Mouse (Mus musculus) limb, embryonic 15.5 days (tissue): ENCODE data around the gene Foxp3. TPM values are rescaled to one million over a fixed set of nuclear protein-coding genes. Genes with fewer than 3 reads are reported as not detected.
A peak's percentile ranks its signal among the peaks of the same experiment; 100 is the strongest.

Experiments
- ATAC-seq: fragments of 200-750 bp; cut with Nextera tagmentation; 2 replicates; pipeline ENCODE4 v1.8.0; 2017; ENCODE audit warnings: low read depth, moderate TSS enrichment; ENCODE audit not compliant: insufficient number of reproducible peaks, low FRiP score, low TSS enrichment
- H3K27ac ChIP-seq: fragments of 300-500 bp; sonication (generic); 2 replicates; pipeline ENCODE4 v1.5.1; 2015; ENCODE audit warnings: moderate library complexity, mild to moderate bottlenecking, inconsistent platforms
- H3K27me3 ChIP-seq: fragments of 300-500 bp; sonication (generic); 2 replicates; pipeline ENCODE4 v1.6.1; 2015; ENCODE audit warnings: inconsistent platforms
- H3K36me3 ChIP-seq: fragments of 300-500 bp; sonication (generic); 2 replicates; pipeline ENCODE4 v1.6.1; 2015; ENCODE audit warnings: inconsistent platforms
- H3K4me1 ChIP-seq: fragments of 300-500 bp; sonication (generic); 2 replicates; pipeline ENCODE4 v1.6.1; 2015; ENCODE audit warnings: inconsistent platforms
- H3K4me2 ChIP-seq: fragments of 300-500 bp; sonication (generic); 2 replicates; pipeline ENCODE4 v1.6.1; 2015; ENCODE audit warnings: mild to moderate bottlenecking, inconsistent platforms
- H3K4me3 ChIP-seq: fragments of 300-500 bp; sonication (generic); 2 replicates; pipeline ENCODE4 v1.5.1; 2015; ENCODE audit warnings: mild to moderate bottlenecking, inconsistent platforms
- H3K9ac ChIP-seq: fragments of 300-500 bp; sonication (generic); 2 replicates; pipeline ENCODE4 v1.6.1; 2015; ENCODE audit warnings: inconsistent platforms
- H3K9me3 ChIP-seq: fragments of 300-500 bp; sonication (generic); 2 replicates; pipeline ENCODE4 v1.6.1; 2016; ENCODE audit warnings: inconsistent platforms
- WGBS: fragments of 180-500 bp; shearing (Covaris S2); methylation state at CpG from one replicate; pipeline ENCODE4 v1.1.7; 2015; 5-methylcytosine and 5-hydroxymethylcytosine counted together
- polyA plus RNA-seq: library from polyadenylated mRNA; unstranded; fragments of >200 nt; fragmentation: Nextera tagmentation; extraction: Ambion mirVana; gene quantifications from 2 replicates; pipeline ENCODE4 v1.2.1, GENCODE M21; 2015

Gene Foxp3
- not detected in 2 replicates for polyA plus RNA-seq

DNA sequence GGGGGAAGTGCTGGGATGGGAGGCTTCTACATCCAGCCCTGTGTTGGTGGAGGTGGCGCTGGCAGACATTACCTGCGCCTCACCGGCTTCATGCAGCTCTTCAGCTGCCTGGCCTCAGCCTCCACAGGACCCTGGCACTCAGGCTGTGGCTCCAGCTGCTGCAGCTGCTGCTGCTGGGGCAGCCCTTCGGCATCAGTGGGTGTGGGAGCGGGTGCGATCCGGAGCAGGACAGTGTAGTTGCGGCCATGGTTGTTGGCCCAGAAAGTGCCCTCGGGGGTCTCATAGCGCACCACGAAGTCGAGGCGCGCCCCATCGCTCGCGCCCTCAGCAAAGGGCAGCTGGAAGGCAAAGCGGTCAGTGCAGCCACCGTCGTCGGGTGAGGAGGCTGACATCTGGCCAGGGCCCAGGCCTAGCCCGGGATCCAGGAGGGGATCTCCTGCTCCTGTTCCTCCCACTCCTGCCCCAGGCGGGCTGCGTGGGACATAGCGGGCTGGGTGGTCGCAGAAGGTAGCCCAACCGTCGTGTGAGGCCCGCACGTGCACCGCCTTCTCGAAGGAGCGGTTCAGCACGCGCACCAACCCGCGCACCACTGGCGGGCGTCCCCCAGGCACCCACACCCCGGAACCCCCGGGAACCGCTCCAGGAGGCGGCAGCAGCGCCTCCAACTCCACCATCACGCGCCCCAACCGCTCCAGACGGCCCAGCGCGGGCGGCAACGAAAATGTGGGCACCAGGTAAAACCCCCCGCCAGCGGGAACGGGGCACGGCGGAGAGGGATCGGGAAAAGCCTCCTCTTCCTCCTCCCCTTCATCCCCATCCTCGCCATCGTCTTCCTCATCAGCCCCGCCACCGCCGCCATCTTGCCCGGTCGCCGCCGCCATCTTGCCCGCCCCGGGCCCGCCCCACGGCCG, at the start of gene Foxp3:
Gene Foxp3, plus strand, starts transcription at position 469 of the 911 bp plus-strand sequence.
- peak within 1 kb of the TSS; percentile 84 for H3K27ac ChIP-seq
- 39% methylated on average over 57 of the region's 72 CpGs for WGBS

DNA sequence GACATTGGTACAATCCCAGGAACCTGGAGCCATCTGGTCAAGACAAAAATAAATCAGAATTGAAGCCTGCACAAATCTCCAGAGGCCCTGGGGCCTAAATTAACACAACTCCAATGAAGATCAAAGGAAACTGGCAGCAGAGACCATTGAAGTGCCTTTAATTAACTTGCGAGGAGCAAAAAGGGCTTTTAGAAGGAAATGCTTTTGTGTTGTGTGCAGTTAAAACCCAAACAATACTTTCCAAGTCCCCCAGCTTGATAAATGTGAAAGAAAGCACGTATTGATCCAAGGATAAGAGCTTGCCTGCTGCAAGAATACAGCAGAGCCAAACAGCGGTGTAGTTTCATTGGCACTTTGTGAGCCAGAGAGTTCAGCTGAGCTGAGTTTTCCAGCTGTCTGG, 48.5 kb upstream of the Foxp3 start:
- H3K27me3 ChIP-seq, result no peaks in the 10 kb centered on the region
- H3K9ac ChIP-seq, result no peak overlapping the region
- H3K36me3 ChIP-seq, result no peaks in the 10 kb centered on the region
- no peaks in the 10 kb centered on the region for H3K4me1 ChIP-seq
- no peaks in the 10 kb centered on the region for H3K9me3 ChIP-seq
- WGBS, result 41% methylated on average over 3 of the region's 3 CpGs
- H3K4me3 ChIP-seq, result no peak overlapping the region
- no peak for ATAC-seq
- no peak overlapping the region for H3K4me2 ChIP-seq
- H3K27ac ChIP-seq, result no peak overlapping the region

More for the DNA sequence above, at the start of gene Foxp3:
- Histone ChIP-seq H3K36me3 (no peaks in the 10 kb centered on the region), H3K4me1 (peaks cover 9% of the 10 kb centered on the region; the same call in 1 of the 2 replicates), H3K9me3 (no peaks in the 10 kb centered on the region), H3K9ac (peak within 1 kb of the TSS; percentile 54), H3K4me3 (peak within 1 kb of the TSS; percentile 59), H3K4me2 (peak within 1 kb of the TSS; percentile 60), H3K27me3 (no peaks in the 10 kb centered on the region)
- peak; percentile 75; the same call in 1 of the 2 replicates for ATAC-seq

DNA sequence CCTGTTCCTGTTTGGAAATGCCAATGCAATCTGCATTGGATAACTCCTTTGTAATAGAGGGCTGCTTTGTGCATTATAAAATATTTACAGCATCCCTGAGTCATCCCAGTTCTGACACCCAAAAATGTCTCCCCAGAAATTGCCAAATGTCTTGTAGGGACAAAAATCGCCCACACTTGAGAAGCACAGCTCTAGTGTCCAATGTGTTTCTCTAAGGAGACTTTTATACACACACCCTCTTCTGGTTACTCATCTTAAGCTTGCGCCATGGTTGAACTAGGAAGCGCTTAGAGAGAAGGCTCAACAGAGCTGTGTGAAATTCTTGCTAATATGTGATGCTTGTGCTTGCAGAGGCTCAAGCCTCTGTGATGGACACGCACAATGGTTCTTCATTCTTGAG, 20.0 kb upstream of the Foxp3 start:
- no peaks in the 10 kb centered on the region for H3K36me3 ChIP-seq
- no peak for ATAC-seq
- H3K4me3 ChIP-seq, result no peak overlapping the region
- no peaks in the 10 kb centered on the region for H3K27me3 ChIP-seq
- WGBS, result 88% methylated on average over 4 of the region's 4 CpGs
- H3K9me3 ChIP-seq, result no peaks in the 10 kb centered on the region
- no peaks in the 10 kb centered on the region for H3K4me1 ChIP-seq
- no peak overlapping the region for H3K27ac ChIP-seq
- no peak overlapping the region for H3K4me2 ChIP-seq
- no peak overlapping the region for H3K9ac ChIP-seq

DNA sequence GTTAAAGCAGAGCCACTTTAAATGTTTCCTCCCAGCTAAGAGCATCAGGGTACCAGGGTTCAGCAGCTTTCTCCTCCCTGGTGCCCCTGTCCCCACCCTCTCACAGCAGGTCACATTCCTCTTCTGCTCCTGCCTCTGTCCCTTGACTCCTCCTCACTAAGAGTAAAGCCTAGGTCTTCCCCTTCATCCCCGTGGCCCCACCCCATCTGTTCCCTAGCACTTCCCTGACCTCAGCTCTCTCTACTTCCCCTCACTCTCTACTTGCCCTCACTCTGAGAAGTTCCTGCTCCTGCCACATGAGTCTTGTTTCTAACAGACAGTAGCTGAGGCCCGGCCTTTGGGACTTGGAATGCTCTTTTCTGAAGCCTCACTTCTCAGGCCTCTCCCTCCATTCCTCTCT, 10.4 kb upstream of the Foxp3 start:
- H3K9me3 ChIP-seq, result no peaks in the 10 kb centered on the region
- H3K36me3 ChIP-seq, result no peaks in the 10 kb centered on the region
- no peak overlapping the region for H3K9ac ChIP-seq
- H3K4me1 ChIP-seq, result no peaks in the 10 kb centered on the region
- WGBS, result 16% methylated on average over 2 of the region's 2 CpGs
- no peak overlapping the region for H3K27ac ChIP-seq
- H3K4me2 ChIP-seq, result no peak overlapping the region
- no peak for ATAC-seq
- H3K4me3 ChIP-seq, result no peak overlapping the region
- no peaks in the 10 kb centered on the region for H3K27me3 ChIP-seq

DNA sequence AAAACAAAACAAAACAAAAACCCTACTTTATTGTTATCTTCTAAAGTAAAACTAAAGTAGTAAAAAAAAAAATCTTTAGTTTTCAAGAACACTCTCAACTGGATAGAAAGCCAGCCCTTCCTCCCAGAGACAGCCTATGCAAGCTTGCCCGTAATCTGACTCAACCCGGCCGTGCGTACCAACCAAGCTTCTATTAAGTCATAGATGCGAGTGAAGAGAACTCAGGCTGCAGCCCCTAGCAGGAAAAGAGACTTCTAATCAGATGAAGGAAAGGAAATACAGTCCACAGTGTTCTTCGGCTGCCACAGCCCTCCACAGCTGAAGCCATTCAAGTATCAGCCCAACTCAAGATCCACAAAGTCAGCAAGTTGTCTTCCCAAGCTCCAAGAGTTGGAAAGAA, 7.1 kb upstream of the Foxp3 start:
- ATAC-seq, result no peak
- H3K4me2 ChIP-seq, result no peak overlapping the region
- no peaks in the 10 kb centered on the region for H3K27me3 ChIP-seq
- H3K4me3 ChIP-seq, result no peak overlapping the region
- H3K27ac ChIP-seq, result no peak overlapping the region
- no peaks in the 10 kb centered on the region for H3K4me1 ChIP-seq
- H3K9me3 ChIP-seq, result no peaks in the 10 kb centered on the region
- H3K9ac ChIP-seq, result no peak overlapping the region
- 83% methylated on average over 6 of the region's 6 CpGs for WGBS
- H3K36me3 ChIP-seq, result no peaks in the 10 kb centered on the region

DNA sequence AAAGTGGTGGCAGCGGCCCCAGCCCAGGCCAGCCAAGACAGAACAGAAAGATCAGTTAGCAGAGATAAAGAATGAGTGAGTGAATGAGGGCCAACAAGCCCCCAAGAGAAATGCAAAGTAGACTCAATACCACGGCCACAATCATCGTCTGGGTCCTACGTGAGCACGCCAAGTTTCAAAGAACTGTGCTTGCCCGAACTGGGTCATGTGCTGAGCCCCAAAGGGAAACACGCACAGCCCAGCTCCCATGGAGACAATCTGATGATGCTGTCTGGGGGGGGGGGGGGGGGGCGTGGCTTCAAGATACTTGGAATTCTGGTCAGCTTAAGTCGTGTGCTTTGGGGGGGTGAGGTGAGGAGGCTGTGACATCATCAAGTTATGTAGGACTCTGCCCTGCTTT, 6.0 kb upstream of the Foxp3 start:
- H3K4me1 ChIP-seq, result 0 out of 2 replicates have a peak, but pooled peaks cover 2% of the 10 kb centered on the region
- no peaks in the 10 kb centered on the region for H3K36me3 ChIP-seq
- no peak overlapping the region for H3K9ac ChIP-seq
- 72% methylated on average over 9 of the region's 9 CpGs for WGBS
- no peak overlapping the region for H3K27ac ChIP-seq
- ATAC-seq, result no peak
- no peak overlapping the region for H3K4me3 ChIP-seq
- H3K9me3 ChIP-seq, result no peaks in the 10 kb centered on the region
- no peak overlapping the region for H3K4me2 ChIP-seq
- H3K27me3 ChIP-seq, result no peaks in the 10 kb centered on the region

DNA sequence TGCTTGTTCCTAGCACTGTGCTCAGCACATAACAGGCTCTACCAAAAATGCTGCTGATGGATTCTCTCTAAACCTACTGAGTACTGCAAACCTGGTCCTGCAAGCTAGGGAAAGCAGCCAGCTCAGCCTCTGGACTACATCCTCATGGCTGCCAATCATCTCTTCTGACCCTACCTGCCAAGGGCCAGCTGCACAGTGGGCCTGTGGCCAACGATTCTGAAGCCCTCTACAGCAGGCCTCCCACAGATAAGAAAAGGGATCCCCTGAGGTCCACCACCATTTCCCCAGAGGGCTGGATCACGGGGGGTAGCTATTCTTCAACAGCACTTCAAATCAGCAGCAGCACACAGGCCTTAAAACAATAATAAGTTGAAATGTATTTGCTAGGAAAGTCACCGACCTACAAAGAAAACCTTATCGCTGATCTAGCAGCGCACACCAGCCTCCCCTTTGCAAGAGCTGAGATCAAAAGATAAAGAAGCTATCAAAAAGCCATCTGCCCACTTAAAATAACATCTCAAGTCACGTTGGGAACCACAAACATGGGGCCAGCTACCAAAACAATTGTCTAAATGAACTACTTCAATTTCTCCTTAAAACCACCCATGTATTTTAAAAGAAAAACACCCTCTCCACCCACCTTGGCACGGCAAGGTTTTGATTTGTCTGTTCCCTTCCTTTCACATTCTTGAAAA, 2.8 kb upstream of the Foxp3 start:
- Histone ChIP-seq H3K4me1 (peaks cover 9% of the 10 kb centered on the region; the same call in 1 of the 2 replicates), H3K9ac (no peak overlapping the region), H3K4me2 (no peak overlapping the region), H3K27me3 (no peaks in the 10 kb centered on the region), H3K27ac (no peak overlapping the region), H3K36me3 (no peaks in the 10 kb centered on the region), H3K9me3 (no peaks in the 10 kb centered on the region), H3K4me3 (no peak overlapping the region)
- ATAC-seq, result no peak
- 69% methylated on average over 7 of the region's 7 CpGs for WGBS

DNA sequence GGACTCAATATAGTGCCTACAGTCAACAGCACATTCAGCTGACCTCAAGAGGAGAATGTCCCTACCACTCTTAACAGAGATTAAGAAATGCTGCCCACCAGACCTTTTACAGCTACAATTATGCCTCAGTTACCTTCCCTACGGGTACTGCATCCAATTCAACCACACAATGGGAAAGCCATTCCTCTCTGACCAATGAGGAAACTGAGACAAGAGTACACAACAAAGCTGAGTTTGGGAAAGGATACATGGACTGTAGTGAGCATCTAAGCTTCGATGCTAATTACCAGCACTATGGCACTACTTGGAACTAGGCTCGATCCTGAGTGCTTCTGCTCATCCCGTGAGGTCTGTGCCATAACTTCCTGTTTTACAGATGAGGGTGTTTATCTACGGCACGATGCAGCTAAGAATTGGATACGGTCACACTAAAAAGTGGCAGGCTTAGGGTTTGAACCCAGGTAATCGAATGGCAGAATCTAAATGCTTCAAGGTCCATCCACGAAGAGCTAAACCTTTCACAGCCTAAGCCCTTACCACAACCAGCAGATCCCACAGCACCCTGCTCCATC, 1.8 kb upstream of the Foxp3 start:
- no peaks in the 10 kb centered on the region for H3K9me3 ChIP-seq
- 85% methylated on average over 9 of the region's 9 CpGs for WGBS
- H3K4me1 ChIP-seq, result peaks cover 9% of the 10 kb centered on the region; the same call in 1 of the 2 replicates
- H3K4me3 ChIP-seq, result no peak overlapping the region
- H3K27ac ChIP-seq, result no peak overlapping the region
- H3K4me2 ChIP-seq, result no peak overlapping the region
- no peak for ATAC-seq
- no peaks in the 10 kb centered on the region for H3K27me3 ChIP-seq
- H3K36me3 ChIP-seq, result no peaks in the 10 kb centered on the region
- no peak overlapping the region for H3K9ac ChIP-seq

DNA sequence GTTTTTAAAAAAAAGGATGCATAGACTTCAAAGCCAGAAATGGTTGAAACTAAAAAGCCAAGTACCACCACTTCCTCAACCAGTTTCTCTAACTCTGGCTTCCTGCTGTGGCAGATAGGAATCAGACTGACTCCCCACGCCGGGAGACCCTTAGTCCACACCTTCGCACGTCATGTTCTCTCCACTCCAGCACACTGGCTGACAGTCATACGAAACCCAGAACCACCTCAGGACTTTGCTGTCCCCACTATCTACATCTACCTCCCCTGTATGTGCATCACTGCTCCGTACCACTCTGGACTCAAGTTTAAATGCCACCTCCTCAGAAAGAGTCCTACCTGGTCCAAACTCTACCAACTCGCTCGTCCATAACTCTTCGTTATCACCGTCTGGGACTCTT, 978 bp upstream of the Foxp3 start:
- H3K9ac ChIP-seq, result no peak overlapping the region
- peak overlapping the region; percentile 59; the same call in 1 of the 2 replicates for H3K4me3 ChIP-seq
- WGBS, result 87% methylated on average over 10 of the region's 10 CpGs
- no peak for ATAC-seq
- H3K27ac ChIP-seq, result no peak overlapping the region
- H3K27me3 ChIP-seq, result no peaks in the 10 kb centered on the region
- H3K9me3 ChIP-seq, result no peaks in the 10 kb centered on the region
- H3K4me2 ChIP-seq, result no peak overlapping the region
- H3K4me1 ChIP-seq, result peaks cover 9% of the 10 kb centered on the region; the same call in 1 of the 2 replicates
- no peaks in the 10 kb centered on the region for H3K36me3 ChIP-seq

DNA sequence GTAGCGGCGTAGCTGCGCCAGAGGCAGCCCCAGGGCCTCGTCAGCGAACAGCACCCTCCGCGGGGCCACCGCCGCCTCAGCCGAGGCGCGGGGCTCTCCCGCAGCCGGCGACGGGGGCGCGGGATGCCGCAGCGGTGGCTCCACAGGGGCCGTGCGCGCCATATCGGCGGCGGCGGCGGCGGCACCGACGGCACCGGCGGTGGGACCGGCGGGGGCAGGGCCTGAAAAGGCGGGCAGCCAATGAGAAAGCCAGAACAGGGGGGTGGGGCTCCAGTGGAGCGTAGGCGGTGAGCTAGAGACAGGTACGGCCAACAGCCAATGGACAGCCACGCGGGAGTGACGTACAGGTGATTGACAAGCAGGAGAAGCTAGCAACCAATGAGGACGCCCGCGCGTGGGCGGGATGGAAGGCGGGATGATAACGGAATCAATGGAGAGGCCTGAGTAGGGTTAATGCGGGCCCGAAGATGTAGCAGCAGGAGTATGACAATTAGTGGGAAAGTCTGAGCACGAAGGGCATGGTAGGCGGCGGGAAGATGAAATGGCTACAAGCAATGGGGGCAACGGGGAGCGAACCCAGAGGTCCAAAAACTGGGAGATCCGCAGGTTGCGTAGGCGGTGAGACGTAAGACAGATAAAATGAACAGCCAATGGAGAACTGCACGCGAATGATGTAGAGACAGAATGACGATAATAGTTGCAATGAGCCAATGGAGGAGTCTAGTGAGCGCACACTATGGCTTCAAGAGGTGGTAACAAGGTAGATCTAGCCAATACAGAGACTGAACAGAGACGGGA, 842 bp downstream of the Foxp3 start, which contains the start of gene Ppp1r3f:
Gene Ppp1r3f, minus strand, starts transcription at position 197 of the 798 bp plus-strand sequence.
- peak within 1 kb of the TSS; percentile 60 for H3K4me2 ChIP-seq

DNA sequence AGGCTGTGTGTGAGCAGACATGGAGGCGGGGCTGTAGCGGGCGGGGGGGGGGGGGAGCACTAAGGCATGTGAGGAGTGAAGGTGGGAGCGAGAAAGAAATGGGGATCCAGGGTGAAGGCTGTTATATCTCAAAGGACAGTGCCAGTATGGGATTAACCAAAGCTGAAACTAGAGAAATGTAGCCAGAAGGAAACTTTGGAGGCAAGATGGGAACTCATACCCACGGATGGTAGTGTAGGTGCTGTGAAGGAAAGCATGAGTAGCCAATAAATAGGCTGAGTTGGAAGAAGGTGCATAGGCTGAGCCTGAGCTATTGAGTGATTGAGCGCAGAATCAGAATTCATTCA, 1.4 kb downstream of the Foxp3 start:
- H3K27ac ChIP-seq, result peak overlapping the region; percentile 55; the same call in 1 of the 2 replicates
- no peaks in the 10 kb centered on the region for H3K36me3 ChIP-seq
- WGBS, result 26% methylated on average over 5 of the region's 6 CpGs
- H3K9ac ChIP-seq, result no peak overlapping the region
- no peaks in the 10 kb centered on the region for H3K9me3 ChIP-seq
- peak overlapping the region; percentile 59 for H3K4me3 ChIP-seq
- H3K27me3 ChIP-seq, result no peaks in the 10 kb centered on the region
- ATAC-seq, result no peak
- peak overlapping the region; percentile 60 for H3K4me2 ChIP-seq
- H3K4me1 ChIP-seq, result peaks cover 9% of the 10 kb centered on the region; the same call in 1 of the 2 replicates

More for the DNA sequence above, 842 bp downstream of the Foxp3 start, which contains the start of gene Ppp1r3f:
- ATAC-seq, result peak; percentile 97
- Histone ChIP-seq H3K27me3 (no peaks in the 10 kb centered on the region), H3K9ac (peak within 1 kb of the TSS; percentile 54), H3K4me1 (peaks cover 9% of the 10 kb centered on the region; the same call in 1 of the 2 replicates), H3K36me3 (no peaks in the 10 kb centered on the region), H3K9me3 (no peaks in the 10 kb centered on the region), H3K4me3 (peak within 1 kb of the TSS; percentile 59), H3K27ac (peak within 1 kb of the TSS; percentile 84)
- WGBS, result 22% methylated on average over 63 of the region's 65 CpGs
